Mouse (Mus musculus): ENCODE measurements around the gene Hjurp.

The Hjurp gene

DNA sequence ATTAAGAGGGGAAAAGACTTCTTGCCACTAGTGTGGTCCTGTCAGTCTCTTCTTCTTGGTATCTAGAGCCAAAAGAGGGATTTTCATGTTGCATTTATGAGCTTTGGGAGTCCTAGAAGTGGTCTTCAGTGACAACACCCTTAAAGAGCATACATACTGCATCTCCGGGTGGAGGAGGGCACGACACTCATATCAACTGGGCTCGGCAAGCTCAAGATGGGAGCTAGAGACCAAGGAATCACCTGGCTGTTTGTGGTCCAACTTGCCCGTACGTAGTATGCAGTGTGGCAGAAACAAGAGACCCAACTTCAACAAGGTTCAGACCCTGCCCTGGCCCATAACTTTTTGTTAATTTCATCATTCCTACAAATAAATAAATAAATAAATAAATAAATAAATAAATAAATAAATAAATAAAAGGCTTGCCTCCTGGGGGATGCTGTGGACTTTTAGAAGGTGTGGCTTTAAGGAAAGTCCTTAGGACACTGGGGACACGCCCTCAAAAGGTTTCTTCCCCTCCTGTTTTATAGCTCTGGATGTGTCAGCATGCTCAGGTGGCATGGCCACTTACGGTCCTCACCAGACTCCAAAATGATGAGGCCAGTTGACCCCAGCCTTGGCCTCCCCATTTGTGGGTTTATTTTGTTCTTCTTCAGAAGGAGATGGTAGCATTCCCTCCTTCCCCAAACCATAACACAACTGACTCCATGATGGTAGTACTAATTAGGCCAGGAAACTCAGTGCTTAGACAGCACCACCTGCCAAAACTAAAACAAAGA, 20.2 kb upstream of the Hjurp start:
- no peak for DNase-seq

DNA sequence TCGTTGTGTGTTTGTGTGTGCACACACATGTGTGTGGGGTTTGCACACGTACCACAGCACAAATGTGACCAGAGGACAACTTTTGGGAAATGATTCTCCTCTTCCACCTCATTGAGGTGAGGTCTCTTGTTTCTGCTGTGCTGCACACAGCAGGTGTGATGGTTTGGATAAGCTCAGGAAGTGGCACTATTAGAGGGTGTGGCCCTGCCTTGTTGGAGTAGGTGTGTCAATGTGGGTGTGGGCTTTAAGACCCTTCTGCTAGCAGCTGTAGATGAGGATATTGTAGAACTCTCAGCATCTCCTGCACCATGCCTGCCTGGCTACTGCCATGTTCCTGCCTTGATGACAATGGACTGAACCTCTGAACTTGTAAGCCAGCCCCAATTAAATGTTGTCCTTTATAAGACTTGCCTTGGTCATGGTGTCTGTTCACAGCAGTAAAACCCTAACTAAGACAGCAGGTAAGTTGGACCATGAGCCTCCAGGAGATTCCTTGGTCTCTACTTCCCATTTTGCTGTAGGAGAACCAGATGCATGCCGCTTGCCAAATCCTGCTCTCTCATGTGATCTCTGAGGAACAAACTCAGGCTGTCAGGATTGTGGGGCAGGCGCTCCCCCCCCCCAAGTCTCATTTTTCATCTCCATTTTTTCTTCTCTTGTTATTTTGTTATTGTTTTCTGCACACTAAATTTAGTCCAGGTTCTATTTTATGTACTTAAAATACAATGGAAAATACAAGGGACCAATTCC, 18.9 kb upstream of the Hjurp start:
- no peak for DNase-seq

DNA sequence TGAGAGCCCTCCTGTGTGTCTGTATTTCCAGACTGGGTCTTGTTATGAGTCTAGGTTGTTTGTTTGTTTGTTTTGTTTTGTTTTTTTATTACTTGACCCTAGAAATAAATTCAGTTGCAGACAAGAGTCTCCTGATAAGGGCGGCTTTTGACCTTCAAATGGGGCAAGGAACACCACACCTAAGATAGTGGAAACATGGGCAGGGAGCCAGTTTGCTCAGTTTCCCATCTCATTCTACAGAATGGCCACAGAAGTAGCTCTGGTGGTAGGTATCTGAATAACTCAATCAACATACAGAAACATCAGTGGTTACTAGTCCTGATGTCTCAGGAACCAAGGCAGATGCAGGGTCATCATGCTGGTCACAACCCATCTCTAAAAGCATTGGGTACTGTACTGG, 17.2 kb upstream of the Hjurp start:
- DNase-seq = no peak

DNA sequence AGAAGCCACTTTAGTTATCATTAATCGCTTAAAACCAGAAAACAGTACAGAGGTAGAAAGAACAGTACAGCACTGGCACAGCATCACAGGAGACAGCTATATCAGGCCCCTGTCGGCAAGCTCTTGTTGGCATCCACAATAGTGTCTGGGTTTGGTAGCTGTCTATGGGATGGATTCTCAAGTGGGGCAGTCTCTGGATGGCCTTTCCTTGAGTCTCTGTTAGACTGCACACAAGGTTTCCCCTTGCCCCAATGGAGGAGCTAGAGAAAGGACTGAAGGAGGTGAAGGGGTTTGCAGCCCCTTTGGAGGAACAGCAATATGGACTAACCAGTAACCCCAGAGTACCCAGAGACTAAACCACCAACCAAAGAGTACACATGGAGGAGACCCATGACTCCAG, 14.6 kb upstream of the Hjurp start:
- no peak for DNase-seq

DNA sequence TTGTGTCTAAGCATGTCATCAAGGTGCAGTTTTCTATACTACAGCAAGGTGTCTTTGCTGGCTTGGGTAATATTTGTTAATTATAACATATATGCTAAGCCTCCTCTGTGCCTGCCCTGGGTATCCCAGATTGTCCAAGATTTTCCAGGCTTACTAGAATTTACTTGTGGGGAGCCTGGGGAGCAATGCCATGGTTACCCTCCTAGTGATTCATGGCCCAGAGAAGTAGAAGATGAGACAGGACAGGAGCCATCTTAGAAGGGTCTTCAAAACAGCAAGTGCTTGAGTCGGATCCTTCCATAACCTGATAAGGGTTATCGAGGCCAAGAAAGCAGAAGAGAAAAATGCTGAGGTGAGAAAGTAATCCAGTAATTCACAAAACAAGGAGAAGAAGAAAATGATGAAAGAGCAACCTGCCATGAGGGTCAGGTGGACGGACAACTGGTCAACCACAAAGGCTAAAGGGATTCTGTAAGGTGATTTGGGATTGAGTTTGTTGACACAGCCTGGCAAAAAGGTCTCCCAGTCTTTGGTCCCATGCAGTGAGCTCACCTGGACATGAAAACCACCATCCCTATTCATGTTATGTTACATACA, 14.1 kb upstream of the Hjurp start:
- no peak for DNase-seq

DNA sequence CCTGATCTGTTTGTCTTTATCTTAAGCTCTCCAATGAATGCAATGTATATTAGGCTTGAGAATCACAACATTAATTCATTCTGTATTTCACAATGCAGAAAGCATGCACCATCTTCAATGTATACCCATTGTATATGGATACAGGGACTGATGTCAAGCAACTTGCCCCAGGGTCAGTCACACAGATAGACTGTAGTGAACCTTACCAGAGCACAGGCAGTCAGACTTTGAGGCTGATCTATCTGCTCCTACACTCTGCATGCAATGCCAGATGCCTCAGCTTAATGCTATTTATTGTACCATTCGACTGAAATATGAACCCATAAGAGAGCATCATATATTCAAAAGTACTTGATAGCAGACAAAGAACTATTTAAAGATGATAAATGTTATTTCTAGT, 13.1 kb upstream of the Hjurp start:
- no peak for DNase-seq

DNA sequence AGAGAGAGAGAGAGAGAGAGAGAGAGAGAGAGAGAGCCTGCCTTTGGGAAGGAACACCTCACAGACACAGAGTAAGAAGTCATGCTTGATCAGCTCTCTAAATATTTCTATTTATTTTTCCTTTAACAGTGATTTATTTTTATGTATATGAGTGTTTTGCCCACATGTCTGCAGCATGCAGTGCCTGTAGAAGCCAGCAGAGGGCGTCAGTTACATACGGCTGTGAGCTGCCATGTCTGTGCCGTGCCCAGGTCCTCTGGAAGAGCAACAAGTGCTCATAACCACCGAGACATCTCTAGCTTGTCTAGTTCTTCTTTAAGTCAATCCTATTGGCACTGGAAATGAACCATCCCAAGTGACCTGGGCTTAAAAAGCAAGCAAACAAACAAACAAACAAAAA, 12.5 kb upstream of the Hjurp start:
- peak in 1 of 2 experiments; percentile 41 for DNase-seq

DNA sequence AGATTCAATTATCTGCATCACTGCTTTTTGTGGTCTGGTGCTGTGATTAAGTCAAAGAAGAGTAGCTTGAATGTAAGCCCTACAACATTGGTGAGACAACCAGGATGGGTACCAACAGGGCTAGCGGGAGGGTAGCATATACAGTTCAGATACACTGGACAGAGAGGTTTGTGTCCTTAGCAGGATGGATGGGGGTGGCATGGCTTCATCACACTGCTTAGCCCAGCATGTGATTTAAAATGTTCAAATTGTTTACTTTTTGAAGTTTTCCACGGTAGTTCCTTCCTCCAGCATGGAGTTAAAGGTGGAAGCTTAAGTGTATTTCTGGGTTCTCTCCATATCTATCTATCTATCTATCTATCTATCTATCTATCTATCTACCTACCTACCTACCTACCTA, 11.7 kb upstream of the Hjurp start:
- DNase-seq = no peak

DNA sequence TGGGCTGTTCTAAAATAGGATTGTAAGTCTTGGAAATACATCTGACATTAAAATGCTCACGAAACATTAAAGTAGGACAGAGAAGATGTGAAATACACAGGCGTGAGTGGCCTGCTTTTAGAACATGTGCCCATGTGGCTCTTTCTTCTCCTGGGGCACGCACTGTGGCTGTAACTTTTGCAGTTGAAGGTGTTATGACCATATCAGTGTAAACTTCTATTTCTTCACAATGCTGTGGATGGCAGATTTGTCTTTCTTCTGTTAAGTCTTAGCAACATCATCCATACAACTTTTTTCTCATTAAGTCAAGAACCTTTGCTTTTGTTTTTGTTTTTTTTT, 11.3 kb upstream of the Hjurp start:
- DNase-seq = no peak

DNA sequence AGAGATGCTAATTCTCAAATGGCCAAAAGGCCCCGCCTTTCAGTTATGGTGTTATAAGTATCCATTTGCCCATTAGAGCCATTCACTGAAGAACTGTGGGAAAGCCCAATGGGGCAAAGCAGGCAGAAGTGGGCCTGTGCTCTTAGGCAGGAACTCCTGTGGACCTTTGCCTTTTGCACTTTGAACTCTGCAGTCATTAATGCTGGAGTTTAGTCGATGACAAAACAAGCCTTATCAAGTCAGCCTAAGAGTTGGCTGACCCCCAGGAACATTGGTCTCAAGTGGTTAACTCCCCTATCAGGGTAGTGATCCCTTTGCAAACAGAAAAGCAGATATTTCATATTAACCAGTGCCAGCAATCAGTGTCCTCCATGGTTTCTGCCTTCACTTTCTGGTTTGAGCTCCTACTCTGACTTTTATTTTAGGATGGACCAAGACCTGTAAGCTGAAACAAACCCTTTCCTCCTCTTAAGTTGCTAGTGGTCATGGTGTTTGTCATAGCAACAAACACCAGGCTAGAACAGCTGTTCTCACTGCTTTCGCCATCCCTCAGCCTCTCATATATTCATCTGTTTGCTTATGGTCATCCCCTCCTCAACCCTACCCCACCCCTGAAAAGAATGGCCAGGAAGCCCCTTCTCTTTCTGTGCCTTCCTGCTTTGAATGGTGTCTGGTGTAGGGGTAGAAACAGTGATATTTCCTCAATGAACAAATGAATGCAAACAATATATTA, 10.8 kb upstream of the Hjurp start:
- DNase-seq = no peak

DNA sequence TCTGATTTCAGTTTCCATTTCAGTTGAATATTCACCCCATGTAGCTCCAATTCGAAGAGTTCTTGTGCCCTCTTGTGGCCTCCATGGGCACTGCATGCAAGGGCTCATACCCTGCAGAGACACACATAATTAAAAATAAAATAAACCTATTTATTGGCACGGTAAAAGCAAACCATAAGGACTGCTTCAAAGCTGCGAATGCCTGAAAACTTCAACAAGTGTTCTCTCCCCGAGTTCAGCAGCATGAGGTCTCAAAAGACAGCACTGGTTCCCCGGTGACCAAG, 10.2 kb upstream of the Hjurp start:
- peak; percentile 53 to 54 for DNase-seq

DNA sequence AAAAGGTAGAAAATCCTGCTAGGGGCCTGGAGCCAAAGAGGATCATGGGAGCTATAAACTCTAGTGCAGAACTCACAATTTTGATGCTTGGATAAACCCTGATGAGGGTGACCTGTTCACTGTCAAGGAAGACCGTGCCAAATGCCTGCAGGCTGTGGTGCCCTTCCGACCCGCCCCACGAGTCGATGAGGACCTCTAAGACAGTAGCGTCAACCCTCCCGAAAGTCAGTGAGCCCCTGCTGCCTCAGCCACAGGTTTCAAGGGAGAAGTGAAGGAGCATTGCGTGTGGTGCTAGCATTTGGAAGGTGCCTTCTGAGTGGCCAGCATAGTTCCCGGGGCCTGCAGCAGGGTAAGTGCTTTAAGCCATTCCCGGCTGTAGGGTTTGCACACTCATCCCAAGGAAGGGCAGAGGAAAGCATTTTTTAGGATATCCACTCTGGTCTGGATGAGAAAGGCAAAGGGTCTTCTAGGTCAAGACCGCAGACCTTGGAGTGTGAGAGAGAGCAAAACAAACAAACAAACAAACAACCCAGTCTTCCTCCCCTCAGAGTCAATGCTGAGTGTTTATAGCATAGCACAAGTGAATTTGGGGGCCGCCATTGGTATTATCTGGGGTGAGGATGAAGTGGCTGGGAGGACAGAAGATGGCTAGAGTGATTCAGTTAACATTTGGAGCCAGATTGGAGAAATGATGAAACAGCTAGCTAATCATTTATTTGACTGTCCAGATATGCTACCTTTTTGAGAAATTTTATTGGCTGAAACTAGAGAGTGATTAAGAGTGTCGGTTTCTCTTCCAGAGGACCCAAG, 9.7 kb upstream of the Hjurp start:
- no peak for DNase-seq

DNA sequence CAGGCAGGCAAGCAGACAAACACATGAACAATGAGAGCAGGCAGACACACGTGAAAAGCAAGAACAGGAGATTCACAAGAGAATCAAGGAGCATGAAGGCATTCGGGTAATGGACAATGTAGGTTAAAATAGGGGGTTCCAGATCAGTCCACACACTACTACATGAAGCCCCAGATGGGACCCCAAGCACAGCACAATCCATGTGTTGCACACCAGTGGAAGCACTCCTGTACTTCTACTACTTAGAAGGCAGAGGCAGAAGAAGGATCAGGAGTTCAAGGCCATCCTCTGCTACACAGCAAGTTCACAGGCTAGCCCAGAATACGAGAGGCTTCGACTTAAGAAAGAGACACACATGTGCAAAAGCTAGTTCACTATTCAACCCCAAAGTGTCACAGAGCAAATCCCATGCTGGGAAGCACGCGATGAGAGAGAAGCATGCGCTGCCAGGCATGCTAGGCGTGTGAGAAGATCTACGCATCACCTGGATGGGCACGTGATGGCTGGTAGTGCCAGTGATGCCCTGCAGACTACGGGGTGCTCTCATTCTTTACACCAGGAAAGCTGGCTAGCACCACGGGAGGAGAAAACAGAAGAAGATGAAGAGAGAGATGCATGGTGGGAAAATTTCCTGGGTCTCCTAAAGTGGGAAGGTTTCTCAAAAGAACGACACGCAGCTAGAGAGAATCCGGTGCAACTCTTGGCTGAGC, 8.9 kb upstream of the Hjurp start:
- DNase-seq = no peak

DNA sequence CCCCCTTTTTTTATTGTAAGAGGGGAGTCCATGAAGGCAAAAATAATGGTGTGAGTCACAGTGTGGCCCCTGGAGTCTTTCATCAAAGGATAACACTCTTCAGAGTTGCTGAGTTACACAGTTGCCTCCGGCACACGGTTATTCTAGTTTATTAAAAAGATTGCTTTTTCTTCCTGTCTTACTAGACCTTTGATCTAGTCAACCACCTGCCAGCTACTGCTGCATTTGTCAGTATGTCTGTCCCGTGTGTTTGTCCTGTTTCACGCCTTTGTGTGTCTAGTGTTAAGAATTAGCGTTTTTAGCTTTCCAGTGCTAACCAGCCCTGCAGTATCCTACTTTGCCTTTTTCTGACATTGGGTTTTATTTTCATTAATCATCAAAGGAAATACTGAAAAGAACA, 8.2 kb upstream of the Hjurp start:
- DNase-seq = no peak

DNA sequence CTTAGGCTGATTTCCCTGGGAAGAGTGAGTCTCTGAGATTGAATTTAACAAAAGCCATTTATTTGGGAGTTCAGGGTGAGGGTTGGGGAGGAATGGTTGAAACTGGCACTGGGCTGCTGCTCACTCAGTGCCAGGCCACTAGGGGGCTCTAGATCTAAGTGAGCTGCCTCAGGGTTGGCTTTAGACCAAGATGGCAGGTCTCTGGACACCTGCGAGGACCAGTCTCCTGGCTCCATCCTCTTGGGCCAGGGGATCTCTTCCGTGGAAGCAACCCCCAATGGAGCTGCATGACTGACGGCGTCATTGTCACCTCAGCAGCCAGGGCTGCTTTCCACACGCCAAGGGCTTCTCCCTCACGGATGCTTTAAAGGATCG, 7.5 kb upstream of the Hjurp start:
- no peak for DNase-seq

DNA sequence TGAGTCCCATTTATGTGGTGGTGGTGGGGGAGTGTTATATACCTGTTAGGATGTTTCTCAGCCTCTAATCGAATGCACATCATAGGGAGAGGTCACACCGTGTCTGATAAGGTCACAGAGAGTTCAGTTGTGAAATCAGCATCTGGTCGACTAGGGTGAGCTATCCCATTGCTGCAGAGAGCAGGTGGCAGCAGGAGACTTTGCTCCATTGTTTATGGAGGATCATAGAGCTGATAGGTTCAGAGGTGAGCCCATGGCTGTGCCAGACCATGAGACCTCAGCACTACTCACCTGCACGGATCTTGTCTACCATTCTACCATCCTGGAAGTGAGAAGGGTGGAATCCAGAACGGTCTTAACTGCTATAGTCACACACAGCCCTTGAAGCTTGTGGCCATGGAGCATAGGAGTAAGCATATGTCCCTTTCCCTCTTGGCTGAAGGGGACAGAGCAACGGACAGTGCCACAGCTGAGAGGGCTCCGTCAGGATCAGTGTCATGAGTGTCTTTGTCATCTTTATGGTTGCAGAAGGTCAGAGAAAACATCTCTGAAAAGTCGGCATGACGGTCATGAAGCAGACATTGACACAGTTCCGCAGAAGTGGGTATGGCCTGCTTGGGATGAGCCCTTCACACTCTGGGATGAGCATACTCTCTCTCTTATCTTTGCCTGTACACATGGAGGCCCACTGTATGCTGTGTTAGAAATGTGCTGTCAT, 7.0 kb upstream of the Hjurp start:
- DNase-seq = no peak

DNA sequence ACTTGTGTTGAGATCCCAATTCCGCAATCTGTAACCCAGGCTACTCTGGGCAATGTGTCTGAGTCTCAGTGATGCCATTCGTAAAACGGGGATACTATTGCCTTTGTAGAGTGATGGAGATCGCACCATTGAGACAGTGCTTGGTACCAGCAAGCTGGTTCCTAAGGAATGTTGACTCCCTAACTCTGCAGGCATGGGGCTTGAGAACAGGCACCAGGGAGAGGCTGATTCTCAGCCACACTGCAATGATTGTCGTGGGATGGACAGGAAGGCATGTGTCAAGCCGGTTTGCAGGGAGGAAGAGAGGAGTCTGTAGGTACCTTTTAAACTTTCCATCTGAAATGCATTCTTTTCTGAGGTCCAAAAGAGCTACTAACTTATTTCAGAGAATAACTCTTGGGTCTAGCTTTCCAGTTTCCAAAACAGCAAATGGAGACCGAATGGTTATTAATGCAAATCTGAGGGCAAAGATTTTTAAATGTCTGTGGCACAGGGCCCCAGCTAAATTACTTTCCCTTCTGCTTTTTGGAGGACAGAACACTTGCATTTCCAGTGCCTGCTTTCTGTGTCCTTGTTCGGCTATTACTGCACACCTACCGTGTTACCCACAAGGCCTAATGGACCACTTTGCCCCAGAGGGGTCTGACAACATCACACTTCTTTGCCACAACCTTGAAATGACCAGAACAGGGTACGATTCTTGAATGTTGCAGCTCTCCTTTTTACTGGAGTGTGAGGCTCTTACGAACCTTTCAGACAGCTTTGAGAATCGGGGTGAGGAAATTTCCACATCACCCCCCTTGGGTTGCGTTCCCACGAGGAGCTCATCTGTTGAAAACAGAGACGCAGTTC, 6.2 kb upstream of the Hjurp start:
- DNase-seq = no peak

DNA sequence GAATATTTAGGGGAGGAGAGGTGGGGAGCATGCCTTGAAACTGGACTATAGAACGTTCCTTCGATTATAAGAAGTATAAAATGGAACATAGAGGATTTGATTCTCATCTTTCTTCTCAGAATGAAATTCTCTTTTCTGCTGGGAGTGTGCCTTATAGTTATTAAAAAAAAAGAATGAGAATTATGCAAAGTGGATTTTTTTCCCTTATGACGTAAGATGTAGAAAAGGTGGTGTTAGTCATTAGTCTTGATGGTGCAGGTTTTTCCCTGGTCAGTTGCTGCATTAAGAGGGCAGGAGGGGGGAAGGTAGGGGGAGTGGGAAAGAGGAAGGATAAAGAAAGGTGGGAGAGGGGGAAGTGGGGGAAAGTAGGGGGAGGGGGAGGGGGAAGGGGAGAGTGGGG, 4.9 kb upstream of the Hjurp start:
- no peak for DNase-seq

DNA sequence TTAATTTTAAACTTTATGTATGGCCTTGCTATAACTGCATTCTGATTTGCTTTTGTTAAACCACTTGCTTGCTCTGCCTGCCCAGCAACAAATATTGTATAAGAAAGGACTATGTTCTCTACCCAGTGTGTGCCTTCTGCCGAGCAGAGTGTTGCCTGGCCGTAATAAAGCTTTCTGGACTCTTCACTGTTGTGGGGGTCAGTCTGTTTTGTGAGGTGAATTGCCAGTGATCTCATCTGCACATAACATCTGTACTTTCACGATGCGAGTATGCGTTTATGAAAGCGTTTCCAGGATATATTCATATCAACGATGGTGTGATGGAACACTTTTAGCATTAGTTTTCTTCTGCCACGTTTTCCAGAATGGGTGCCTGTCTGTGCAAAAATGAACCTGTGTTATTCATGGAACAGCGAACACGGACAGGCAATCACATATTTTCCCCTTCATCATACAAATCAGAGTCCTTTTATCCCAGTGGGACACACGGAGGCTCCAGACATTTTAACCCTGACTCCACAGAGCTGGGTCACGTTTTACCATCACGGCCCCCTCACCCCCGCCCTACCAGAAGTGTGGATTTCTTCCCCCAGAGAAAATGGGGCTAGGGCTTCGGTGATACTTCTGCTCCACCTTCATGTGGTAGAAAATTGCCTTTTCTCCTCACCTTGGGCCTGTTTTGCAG, 2.7 kb upstream of the Hjurp start:
- DNase-seq = no peak

All from cerebellum, postnatal 36 days (tissue).